Mouse (Mus musculus) urinary bladder, postnatal 10 days (tissue): ENCODE measurements around the gene Susd5.

Experiments used
- DNase-seq: peaks from one replicate; pipeline ENCODE4 v3.0.0; 2022; ENCODE audit warnings: low spot score

Susd5 gene

DNA sequence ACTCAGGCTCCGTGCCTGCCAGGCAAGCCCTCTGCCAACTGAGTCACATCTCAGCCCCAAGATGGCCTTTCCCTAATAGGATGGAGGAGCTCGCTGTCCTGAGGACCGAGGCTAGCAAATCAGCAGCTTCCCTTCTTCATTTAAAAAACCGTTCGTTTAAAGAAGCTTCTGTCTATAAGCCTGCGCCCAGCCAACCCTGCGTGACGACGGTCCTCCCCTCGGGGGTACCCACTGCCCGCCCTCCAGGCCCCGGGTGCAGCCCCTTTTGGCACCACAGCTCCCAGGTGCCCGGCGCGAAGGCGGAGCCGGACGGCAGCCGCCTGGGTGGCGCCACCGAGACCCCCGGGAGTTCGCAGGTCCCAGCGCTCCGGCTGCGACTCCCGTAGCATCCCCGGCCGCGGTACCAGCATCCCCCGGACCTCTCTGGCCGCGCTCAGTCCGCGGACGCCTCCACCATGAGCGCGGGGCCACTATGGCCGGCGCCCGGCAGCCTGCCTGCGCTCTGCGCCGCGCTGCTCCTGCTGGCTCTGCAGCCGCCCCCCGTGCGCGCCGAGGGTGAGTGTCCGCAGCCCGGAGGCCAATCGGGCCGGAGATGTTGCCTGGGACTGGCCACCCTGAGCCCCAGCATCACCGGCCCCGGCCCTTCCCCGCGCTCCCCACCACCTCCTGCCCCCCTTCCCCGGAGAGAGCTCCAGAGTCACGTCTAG is at the start of gene Susd5:
Gene Susd5 (plus strand): TSS at position 51 of the 707 bp plus-strand sequence.
- DNase-seq: no peak

DNA sequence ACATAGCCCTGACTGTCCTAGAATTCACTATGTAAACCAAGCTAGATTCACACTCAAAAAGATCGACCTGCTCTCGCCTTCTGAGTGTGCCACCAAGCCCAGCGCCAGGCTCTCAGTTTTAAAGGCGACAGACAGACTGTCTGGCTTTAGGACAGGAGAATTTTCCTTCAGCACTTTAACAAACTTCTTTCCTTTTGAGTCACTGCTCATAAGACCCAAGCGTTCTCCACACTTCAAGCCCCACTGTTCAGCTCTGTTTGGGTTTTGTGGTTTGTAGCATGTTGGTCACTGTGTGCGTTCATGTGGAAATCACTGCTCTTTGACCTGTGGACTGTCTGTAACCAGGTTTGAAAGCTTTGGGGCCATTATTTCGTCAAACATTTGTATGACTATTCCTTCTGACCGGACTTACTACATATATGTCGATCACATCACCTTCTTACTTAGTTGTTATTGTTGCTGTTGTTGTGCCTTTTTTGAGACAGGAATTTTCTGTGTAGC is 49.0 kb upstream of the Susd5 start:
- DNase-seq: no peak

DNA sequence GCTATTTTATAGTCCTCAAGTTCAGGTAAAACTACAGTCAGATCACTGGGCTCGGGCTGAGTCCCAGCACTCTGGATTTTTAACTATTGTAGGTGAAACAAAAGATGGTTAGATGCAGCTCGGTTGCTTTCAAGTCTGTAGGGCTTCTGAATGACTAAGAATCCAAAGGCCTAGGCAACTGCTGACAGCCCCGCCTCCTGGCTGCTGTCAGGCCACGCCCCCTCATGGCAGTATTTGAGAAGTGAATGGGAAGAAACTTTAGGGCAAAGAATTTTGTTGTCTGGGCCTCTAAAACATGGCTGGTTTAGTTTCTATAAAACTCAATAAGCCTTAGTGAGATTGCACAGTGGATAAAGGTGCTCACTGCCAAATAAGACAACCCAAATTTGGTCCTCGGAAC is 47.4 kb upstream of the Susd5 start:
- no peak for DNase-seq

DNA sequence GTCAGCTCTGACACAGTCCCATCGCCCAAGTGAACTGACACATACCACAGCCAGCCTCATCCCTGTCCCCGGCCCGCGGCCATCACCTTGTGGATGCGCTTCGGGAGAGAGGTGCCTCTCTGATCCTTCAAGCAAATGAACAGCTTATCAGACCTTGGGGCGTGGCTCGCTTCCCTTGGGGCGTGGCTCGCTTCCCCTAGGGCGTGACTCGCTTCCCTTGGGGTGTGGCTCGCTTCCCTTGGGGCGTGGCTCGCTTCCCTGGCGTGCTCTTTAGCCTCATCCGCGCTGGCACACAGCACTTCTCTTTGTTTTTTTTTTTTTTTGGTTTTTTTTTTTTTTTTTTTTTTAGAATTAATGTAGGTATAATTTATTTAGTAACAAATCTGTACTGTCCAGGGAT is 45.7 kb upstream of the Susd5 start:
- DNase-seq: no peak

DNA sequence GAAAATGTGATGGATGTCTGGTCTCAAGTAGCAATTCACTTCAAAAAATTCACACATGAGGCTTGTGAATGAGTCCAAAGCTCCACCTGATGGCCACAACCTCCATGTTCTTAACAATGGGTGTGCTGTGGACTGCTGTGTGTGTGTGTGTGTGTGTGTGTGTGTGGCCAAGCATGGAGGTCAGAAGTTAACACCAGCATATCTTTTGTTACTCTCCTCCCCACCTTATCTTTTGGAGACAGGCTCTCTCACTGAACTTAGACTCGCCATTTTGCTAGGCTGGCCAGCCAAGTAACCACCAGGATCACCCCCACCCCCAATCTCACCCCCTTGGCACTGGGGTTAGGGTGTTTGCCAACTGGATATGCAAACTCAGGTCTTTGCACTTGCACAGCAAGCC is 42.9 kb upstream of the Susd5 start:
- no peak for DNase-seq

DNA sequence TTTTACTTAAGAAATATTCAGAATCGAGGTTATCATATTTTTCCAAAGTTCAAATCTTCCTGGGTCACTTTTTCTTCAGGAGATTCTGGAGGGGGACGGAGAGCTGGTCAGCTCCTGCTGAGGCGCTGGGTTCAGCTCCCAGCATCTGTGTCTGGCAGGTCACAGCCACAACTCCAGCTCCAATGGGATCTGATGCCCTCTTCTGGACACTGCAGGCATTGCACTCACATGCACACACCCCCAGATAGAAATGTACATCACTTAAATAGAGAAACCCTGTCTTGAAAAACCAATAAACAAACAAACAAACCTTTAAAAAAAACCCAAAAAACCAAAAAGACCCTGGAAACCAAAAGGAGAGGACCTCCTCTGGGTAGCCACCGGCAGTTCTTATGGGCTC is 41.2 kb upstream of the Susd5 start:
- DNase-seq: no peak

DNA sequence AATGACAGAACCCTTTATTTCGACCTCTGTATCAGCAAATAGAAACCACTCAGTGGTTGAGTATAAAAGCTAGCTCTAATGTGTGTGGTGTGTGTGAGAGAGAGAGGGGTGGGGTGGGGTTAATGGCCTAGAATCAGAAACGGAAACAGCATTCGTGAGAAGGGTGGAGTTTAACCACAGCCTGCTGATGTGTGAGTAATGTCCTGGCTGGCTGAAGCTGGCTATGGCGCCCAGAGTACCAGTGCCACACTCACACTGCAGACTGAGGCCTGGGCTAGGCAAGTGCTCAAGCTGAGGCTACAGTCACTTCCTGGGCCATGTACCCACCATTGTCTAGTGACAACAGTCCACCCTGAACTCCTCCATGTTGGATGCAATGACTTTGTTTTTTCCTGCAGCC is 40.5 kb upstream of the Susd5 start:
- DNase-seq: no peak

DNA sequence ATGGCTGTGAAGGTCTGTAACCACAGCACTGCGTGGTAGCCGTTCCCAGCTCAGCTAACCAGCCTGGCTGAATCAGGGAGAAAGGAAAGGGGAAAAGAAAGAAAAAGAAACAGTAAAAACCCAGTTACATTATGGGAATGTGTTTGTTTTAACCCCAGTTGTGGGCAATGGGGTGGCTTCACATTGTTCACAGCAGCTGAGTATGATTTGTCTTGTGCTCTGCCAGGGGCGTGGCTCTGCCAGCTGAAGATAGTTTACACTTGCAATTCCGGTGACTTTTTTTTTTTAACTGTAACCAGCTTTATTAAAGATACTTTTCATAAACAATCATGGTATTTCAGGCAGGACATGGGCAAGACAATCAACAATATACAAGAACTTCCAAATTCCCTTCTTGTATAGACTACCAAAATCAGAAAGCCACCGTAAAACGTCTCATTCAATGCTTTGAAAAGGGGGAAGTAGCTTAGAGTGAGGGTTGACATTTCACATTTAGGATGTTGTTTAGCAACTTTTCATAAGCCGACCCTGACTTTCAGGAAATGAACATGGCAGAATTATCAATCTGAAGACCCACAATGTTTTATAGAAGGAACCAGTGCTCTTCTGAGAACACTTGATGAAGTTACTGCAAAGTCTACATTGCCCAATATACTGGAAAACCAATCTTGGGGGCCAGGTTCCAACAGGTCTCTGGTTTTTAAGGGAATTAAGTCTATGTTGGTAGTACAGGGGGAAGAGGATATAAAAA is 37.8 kb upstream of the Susd5 start:
- no peak for DNase-seq

DNA sequence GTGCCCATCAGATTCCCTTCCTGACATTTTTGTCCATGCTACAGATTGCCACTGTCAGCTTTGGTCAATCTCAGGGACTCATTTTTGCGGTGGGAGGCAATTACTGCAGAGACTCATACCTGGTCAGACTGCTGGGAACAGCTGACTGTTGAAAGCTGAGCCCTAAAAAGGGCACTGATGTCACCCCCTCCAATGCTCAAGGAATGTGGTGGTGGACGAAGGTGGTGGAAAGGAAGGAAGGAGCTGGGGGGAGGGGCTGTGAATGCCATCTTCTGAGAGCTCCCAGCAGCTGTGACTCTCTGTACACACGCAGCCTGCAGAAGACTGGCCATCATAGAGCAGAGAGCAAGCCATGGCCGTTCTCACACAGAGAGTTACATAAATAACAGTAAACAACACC is 34.8 kb upstream of the Susd5 start:
- DNase-seq: no peak

DNA sequence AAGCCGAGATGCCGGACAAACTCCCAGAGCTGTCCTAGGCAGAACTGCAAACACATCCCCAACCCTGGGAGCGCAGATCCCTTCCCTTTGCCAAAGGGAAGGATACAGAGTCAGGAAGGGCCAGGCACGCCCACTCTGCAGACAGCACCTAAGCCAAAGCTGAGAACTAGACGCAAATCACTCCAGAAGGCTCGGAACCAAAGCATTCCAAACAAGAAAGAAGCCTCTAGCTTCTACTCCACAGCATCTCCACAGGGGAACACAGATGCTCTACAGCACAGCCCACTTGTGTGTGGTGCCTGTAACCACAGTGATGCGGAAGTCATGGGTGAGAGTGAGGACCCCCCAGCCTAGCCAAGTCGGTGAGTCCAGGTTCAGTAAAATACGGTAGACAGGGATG is 31.8 kb upstream of the Susd5 start:
- DNase-seq: no peak

DNA sequence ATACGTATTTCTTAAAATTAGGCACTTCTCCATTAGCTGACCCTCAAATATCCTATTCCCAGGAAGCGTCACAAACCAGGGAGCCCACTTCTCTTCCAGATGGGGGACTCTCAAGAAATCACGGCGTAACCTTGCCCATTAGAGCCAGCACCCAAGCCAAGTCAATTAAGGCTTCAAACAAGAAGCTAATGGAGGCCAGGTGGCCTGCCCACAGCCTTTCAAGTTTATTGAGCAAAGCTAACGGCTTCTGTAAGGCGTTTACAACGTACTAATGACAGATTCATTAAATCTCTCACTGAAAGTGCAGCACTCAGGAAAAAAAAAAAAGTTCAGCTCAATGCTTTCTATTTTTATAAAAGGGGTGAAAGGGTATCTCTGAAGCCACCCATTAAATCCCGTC is 31.1 kb upstream of the Susd5 start:
- no peak for DNase-seq

DNA sequence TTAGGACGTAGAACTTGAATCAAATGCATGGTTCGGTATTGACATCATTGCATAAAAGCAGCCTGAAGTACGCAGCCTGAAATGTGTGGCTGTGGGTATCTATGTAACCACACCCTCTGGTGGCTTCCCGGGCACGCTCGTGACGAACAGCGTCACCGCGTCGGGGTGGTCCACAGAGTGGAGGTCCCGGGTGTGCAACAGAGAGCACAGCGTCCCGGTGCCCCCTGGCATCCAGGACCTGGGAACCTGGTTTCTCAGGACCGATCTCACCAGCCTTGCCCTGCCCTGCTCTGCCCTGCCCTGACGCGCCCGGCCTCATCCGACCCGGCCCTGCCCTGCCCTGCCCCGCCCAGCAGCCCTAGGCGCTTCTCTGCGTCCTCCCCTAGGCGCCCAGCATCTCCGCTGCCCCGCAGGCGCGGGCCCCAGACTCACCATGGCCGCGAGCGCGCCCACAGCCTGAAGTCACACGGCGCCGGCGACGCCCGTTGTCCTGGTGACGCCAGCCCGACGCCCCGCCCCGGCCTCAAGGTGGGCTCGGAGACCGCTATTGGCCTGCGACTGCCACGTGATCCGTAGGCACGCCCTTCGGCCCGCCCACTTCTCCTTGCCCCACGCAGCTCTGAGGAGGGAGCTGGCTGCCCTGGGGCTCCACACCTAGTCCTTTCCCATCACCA is 30.5 kb upstream of the Susd5 start:
- DNase-seq: no peak

DNA sequence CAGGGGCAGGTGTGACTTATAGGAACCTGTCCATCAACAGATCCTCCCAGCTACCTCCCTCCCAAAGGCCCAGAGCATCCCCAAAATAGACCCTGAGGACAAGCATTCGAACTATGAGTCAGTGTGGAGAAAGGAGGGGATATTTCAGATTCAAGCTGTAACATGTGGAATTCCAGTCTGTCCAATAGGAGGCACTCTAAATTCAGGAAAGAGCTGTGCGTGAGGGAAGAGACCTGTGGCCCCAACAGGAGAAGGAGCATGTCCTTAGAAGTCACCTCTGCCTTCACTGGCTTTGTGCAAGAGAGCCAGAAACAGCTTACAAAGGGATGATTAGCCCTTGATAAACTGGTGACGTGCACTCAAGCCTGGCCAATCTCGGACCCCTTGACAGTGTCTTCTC is 16.0 kb upstream of the Susd5 start:
- DNase-seq: no peak

DNA sequence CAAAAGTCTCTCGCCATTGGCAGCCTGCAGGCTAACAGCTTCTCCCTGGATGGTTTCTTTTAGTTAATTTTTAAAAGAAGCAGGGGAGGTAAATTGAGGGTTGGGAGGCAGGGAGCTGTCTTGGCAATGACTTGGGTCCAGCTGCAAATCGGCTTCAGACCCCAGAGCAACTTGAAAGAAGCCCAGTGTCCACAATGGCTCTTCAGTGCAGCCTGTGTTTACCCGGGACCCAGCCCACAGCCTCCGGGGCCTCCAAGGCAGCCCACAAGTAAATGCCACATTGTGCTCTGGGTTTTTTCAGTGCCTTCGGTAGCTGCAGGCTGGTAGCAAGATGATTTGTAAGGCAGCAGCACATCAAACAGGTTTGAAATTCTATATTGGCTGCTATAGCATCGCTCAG is 14.4 kb upstream of the Susd5 start:
- no peak for DNase-seq

DNA sequence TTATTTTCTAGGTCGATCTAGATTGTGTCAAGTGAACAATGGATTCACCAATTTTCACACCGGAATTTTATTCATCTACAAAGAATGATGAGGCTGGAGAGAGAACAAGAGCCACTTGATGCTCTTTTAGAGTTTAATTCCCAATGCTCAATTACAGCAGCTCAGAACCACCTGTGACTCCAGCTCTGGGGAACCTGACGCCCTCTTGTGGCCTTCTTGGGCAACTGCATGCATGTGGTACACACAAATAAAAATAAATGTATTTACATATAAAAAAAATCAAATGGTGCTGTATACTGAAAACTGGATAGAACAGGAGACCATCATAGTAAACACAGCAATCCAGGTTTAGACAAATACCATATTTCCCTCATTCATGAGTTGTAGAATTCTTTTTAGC is 12.5 kb upstream of the Susd5 start:
- no peak for DNase-seq

DNA sequence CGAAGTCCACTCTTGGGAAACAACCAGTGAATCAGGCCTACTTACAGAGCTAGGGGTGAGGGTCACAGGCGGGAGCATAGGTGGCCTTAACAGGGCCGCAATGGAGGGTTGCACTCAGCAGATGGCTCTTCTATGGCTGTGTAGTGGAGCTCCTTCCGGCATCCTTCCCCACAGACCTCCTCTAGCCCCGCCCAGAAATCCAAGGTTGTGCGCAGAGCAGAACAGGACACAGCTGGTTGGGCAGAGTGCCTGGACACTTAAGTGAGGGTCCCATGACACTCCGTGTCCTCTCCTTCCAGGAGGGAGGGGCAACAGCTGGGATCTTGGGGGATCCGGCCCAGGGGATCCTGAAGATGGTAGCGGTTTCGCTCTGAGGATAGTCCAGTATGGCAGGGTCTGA is 10.9 kb upstream of the Susd5 start, which contains the start of gene Fbxl2:
Gene Fbxl2 (minus strand): TSS at position 164 of the 400 bp plus-strand sequence.
- DNase-seq: no peak

DNA sequence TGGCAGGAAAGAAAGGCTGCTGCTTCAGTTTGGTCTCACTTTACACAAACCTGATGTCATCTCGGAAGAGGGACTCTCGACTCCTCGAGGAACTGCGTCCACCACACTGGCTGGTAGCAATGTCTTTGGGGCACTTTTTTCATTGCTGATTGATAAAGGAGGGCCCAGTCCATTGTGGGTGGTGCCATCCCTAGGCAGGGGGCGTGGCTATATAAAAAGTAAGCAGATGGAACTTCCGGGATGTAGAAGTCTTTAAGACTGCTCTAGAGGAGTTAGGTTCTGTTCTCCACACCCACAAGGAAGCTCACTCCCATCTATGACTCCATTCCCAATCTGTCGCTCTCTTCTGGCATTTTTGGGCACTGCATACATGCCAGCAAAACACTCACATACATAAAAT is 10.3 kb upstream of the Susd5 start:
- no peak for DNase-seq

DNA sequence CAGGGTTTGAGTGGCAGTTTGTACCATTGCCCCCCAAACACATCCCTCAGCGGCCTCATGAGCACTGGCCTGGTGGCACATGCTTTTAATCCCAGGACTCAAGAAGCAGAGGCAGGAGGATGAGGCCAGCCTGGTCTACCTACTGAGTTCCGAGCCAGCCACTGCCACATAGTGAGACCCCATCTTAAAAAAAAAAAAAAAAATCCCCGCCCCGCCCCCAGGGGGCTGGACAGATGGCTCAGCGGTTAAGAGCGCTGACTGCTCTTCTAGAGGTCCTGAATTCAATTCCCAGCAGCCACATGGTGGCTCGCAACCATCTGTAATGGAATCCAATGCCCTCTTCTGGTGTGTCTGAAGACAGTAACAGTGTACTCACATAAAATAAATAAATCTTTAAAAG is 6.8 kb upstream of the Susd5 start:
- DNase-seq: no peak

DNA sequence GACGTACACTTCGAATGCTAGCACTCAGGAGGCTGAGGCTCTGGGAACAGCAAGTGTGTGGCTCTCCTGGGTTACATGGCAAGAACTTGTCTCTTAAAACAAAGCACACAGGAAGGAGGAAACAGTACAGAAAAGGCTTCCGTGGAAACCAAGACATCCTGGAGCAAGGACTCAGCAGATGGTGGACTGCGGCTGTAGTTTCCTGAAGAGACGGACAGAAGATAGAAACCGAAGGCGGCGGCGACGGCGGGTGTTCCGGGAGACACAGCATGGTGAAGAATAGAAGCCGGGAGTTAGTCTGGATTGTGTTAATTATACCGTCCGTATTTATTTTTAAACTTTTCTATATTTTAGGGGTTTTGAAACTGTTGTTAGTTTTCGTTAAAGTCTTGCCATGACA is 6.2 kb upstream of the Susd5 start:
- DNase-seq: no peak

DNA sequence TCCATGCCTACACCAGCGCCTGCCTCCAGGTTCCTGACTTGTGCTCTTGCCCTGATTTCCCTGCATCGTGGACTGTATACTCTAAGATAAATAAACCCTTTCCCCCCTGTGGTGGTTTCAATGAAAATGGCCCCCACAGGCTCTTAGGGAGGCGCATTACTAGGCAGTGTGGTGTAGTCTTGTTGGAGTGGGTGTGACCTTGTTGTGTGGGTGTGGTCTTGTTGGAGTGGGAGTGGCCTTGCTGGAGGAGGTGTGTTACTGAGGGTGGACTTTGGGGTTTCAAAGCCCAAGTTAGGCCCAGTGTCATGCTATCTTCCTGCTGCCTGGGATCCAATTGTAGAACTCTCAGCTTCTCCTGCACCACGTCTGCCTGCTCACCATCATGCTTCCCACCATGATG is 4.9 kb upstream of the Susd5 start:
- no peak for DNase-seq

DNA sequence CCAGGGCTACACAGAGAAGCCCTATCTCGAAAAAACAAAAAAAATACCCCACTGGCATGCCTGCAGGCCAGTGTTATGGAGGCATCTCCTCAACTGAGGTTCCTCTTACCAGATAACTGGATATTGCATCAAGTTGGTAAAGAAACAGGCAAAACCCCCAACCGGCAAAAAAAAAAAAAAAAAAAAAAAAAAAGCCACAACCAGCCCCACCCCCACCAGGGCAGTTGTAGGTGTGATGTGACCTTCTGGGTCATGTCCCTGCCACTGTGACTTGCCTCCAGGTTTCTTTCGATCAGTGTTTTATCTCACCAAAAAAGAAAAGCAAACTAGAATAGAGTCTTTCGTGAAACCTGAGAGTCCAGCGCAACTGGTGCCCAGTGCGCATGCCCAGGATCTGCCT is 4.1 kb upstream of the Susd5 start:
- no peak for DNase-seq

DNA sequence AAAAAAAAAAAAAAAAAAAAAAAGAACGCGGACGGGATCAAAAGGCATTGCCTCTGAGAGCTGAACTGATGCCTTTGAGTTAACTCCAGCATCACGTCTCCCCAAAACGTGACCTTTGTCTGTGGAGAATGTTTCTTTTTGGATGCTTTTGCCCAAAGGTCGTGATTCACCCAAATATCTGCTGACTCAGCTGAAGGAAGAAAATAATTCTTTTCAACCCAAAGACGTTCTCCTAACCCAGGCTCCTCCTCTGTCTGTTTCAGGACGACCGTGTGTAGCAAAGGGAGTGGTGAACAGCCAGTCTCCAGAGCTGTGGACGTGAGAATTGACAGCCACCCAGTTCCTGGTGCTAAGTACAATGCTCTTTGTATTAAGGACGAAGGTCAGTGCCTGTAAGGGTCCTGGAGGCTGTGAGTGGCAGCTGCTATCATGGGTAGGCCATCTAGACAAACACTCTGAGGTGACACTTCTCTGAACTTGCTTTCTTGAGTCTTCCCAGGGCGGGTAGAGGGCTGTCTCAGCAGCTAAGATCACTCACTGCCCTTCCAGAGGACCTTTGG is 11.6 kb downstream of the Susd5 start:
- no peak for DNase-seq

DNA sequence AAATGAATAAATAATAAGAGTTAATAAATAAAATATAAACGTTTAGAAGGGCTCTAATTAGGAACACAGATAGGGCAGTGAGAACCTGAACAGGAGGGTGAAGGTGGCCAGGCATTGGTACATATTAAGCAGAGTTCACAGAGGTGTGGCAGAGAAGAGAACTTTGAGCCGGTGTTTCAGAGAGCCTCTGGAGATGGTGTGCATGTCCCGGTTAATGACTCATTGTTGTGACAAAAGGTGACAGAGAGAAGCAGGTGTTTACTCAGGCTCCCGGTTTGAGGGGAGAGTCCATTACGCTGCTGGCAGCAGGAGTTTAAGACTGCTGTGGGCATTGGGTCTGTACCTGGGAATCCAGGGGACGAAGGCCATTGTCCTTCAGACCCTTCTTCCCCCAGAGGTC is 12.4 kb downstream of the Susd5 start:
- DNase-seq: no peak
